Mouse (Mus musculus): ENCODE measurements around the gene Gm20518. TPM values are rescaled to one million over a fixed set of nuclear protein-coding genes. Genes with fewer than 3 reads are reported as not detected.

Gene Gm20518
- total RNA-seq, 2 experiments from 2014 or later: 1.3 to 2.2 TPM

DNA sequence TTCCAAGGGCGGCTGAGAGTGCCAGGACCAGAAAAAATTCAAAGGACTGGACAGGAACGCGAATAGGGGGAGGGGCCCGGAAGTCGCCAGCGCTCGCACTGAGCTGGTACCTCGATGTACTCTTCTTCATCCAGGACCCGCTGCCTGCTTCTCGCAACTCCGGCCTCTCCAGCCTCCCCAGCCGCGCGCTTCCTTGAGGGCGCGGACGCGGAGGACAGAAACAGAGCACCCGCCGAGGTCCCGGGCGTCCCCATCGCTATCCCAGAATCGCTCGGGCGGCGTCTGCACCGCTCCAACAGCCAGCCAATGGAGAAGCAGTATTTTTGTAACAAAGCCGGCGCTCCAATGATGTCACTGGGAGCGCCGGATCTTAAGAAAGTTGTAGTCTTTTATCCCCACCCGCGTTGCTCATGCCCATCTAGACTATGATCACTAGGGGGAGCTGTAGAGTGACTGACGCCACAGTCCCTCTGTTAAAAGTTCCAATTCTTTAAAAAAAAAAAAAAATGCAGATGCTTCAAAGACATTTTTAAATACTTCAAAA is 19.7 kb upstream of the Gm20518 start, which contains the start of gene Ess2:
Gene Ess2, minus strand, starts transcription at position 297 of the 544 bp plus-strand sequence.
- intact Hi-C loops (cut with DNase I): loop anchor here (5.0 kb wide), 2 partner anchors 76 to 126 kb away; no protein-coding TSS in a partner anchor
- peak; percentile 93 to 94 for DNase-seq (ENCODE audit: low spot score in 2 of 2)

DNA sequence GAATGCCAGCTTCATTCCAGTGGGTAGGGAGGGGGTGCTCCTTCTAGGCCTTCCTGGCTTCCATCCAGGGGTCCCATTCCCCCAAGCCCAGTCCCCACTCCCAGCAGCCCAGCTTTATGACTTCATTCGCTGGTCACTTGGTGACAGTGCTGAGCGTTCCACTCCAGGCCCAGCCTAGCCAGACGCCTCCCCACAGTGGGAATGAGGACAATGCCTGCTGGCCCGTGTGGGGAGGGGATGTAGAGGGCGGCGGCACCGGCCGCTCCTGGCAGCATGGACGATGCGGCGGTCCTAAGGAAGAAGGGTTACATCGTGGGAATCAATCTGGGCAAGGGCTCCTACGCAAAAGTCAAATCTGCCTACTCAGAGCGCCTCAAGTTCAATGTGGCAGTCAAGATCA is 7.0 kb upstream of the Gm20518 start, which contains the start of the genes Dgcr2 and Tssk2:
Gene Dgcr2, minus strand, starts transcription at position 101 of the 400 bp plus-strand sequence.
Gene Tssk2, plus strand, starts transcription at position 176 of the 400 bp plus-strand sequence.
- intact Hi-C loops (cut with DNase I): no loop called here
- DNase-seq (ENCODE audit: low spot score in 2 of 2): no peak

DNA sequence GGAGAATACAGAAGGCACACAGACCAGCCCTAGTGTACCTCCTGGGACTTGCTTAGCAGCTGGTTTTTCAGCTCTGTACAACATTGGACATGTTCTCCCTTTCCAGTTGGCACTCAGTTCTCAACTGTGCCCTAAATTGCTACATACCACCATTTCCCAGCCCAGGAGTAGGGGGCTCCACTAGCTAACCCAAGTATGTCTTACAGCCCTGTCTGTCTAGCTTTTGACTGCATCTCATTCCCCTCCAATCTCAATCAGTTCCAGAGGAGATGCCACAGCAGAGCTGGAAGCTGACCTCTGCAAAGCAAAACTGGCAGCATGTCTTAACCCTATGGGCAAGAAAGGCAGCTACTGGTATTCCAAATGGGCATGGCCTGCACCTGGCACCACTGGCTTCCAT is 4.6 kb upstream of the Gm20518 start:
- no peak for DNase-seq (ENCODE audit: low spot score in 2 of 2)
- intact Hi-C loops (cut with DNase I): no loop called here

DNA sequence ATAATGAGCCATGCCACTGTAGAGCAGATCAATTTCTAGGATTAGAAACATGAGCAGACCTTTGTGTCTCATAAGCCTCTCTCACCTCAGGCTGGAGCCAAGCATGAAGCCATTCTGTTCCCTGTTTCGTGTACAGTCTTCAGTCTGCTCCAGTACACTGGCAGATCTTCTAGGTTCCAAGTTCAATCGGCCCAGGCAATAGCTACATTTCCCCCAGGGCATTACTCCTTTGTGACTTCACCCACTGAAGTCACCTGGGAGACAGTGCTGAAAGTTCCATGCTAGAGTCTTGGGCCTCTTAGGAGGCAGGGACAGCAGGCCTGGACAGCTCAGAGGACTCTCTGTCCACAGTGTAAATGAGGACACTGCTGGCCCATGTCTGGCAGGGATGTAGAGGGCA is 2.5 kb upstream of the Gm20518 start, which contains the start of gene Tssk1:
Gene Tssk1, plus strand, starts transcription at position 301 of the 400 bp plus-strand sequence.
- intact Hi-C loops (cut with DNase I): no loop called here
- DNase-seq (ENCODE audit: low spot score in 2 of 2): no peak

DNA sequence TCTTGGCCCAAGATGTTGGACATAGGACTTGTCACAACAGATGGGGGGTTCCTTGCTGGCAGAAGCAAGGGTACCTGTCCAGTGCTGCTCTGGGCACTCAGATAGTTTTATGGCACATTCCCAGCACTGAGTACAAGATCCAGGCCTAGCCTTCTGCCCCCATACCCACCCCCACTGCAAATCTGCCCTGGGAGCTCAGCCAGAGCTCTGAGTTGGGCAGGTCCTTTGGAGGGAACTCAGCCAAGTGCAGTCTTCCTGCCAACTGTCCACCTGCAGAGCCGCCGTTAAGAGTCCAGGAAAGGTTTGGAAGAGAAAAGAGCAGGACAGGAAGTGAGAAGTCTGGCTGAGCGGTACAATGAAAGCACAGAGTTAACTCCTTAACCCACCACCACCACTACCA is 1.1 kb upstream of the Gm20518 start:
- no peak for DNase-seq (ENCODE audit: low spot score in 2 of 2)
- intact Hi-C loops (cut with DNase I): no loop called here

DNA sequence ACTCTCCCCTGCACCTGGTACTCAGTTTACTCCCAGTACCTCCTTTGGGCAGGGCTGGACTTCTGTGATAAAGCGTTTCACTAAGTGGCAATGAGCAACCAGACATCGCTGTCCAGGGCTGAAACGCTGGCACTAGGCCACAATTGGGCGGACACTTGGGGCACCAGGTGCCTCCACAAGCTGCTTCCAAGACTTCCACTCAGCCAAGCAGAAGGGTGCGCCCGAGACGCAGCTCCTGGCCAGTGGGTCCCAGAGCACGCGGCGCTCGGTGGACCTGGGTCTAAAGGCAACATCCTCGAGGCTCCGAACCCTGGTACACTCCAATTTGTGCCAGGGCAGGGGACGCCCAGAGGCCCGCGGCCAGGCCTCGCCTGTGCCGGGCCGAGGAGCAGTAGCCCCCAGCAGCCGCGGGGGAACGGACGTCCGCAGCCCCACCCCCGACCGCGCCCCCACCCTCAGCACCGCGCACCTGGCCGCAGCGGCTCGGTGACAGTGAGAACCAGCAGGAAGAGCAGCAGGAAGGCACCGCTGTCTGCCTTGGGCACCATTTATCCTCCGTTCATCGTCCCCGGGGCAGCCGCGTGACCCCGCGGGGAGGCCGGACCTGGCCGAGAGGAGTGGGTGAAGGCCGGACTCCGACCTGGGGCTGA is 429 bp downstream of the Gm20518 start:
- intact Hi-C loops (cut with DNase I): no loop called here
- DNase-seq (ENCODE audit: low spot score in 2 of 2): peak; percentile 54 to 55

DNA sequence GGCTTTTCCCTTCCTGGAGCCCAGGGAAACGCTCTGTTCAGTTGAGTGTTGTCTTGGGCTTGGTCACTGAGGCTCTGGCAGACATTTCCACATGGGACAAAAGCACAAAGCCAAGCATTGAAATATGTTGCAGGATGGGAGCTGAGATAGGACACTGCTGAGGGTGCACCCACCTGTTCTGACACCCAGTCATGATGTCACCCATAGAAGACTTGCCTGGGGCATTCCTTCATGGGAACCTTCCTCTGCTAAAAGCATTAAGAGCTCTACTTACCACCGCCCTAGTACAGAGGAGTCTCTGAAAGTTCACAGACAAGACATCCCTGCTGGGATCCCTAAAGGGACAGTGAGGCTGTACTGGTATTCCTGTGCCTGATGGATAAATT is 1.1 kb downstream of the Gm20518 start:
- intact Hi-C loops (cut with DNase I): no loop called here
- no peak for DNase-seq (ENCODE audit: low spot score in 2 of 2)

DNA sequence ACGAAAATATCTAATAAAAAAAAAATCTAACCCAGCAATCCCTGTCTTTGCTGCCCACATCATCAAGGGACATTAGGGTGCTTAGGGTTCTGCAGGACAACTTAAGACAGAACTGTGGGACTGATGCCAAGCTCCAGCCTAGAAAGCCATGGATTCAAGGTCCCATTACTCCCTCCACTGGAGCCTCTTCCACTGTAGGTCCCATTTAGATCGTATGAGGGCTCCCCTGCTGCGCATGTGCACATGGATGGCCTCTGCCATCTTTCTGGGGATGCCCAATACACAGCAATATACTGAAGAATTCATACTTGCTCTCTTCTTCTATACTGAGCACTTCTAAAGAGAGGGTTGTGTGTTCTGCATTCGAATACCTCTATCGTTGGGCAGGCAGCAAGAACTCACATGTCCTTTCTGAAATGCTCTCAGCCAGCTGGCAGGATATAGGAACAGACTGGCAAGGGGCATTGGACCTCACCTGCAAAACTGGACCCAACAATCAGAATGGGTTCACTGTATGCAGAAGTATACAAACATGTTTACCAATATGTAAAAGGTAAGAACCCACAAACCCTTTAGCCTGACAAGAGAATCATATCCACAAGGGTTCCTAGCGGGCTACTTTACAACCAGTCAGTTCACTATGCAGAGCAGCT is 1.7 kb downstream of the Gm20518 start:
- DNase-seq (ENCODE audit: low spot score in 2 of 2): no peak
- intact Hi-C loops (cut with DNase I): no loop called here

DNA sequence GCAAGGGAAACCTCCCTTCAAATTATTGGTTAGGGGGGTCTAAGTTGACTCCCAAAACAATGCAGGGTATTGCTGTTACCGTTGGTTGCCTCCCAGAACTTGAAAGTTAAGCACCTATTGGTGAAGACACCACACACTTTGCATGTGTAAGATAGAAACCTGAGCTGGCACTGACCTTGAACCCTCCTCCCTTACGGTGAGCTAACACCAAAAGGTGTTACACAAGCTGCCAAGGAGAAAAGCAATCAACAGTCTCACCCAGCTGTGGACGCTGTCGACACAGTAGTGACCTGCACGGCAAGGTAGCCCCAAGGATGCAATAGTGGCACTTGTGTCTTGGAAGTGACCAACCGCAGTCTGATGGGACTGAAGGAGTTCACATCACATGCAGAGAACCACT is 7.4 kb downstream of the Gm20518 start:
- no peak for DNase-seq (ENCODE audit: low spot score in 2 of 2)
- intact Hi-C loops (cut with DNase I): no loop called here

DNA sequence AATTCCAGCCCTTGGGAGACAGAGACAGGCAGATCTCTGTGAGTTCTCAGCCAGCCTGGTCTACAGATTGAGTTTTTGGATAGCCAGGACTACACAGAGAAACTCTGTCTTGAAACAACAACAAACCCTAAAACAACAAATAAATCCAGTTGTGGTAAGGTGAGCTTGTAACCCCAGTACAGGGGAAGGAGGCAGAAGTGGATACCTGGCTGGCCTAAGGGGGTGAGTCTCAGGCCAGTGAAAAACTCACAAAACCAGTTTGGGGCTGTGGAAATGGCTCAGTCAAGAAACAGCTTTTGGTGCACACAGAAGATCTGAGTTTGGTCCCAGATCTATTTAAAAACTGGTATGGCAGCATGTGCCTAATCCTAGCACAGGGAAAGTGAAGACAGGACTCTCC is 9.3 kb downstream of the Gm20518 start:
- DNase-seq (ENCODE audit: low spot score in 2 of 2): no peak
- intact Hi-C loops (cut with DNase I): no loop called here

DNA sequence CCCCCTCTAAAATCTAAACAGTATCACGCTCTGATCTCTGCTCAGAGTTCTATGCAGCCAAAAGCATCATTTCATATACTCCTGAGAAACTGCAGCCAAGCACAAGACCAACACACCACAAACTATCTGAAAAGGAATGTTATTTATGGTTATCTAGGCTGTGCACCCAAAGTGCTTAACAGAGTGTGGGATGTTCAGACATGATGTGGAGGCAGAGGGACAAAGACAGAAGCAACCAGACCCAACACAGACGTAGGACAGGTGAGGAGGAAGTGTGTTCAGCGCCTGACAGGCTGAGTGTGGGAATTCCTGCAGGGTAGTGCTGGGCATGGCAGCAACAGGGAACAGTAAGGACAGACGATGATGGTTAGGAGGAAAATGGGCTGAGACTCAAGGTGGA is 11.9 kb downstream of the Gm20518 start:
- peak; percentile 38 to 54 for DNase-seq (ENCODE audit: low spot score in 2 of 2)
- intact Hi-C loops (cut with DNase I): no loop called here

DNA sequence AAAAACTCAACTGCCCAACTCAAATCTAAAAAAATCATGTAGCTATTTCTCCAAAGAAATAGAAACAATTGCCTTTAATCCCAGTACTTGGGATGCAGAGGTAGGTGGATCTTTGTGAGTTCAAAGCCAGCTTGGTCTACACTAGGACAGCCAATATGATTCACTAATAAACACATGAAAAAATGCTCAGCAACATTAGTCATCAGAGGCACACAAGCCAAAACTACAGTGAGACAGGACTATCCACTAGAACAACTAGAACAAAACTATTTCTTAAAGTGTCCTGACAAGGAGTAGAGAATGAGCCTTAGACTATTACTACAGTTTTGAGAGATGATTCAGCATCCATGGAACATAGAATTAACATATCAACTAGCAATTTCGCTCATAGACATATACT is 15.4 kb downstream of the Gm20518 start:
- no peak for DNase-seq (ENCODE audit: low spot score in 2 of 2)
- intact Hi-C loops (cut with DNase I): no loop called here

DNA sequence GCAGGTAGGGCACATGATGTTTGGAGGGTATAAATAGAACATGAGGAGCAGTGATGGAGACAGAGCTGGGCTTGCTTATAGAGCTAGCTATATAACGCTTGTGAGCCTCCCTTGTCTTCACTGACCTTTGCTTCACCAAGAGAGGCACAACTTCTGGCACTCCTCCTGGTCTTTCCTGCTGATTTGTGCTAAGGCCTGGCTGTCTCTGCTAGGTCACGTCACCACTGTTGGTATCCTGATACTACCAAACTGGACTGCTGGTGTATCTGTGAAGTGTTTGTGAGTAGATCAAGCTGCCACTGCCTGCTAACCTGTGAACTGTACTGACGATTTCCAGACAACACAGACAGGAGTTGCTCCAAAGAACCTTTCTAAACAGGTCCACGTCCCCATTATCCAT is 16.3 kb downstream of the Gm20518 start:
- no peak for DNase-seq (ENCODE audit: low spot score in 2 of 2)
- intact Hi-C loops (cut with DNase I): no loop called here

DNA sequence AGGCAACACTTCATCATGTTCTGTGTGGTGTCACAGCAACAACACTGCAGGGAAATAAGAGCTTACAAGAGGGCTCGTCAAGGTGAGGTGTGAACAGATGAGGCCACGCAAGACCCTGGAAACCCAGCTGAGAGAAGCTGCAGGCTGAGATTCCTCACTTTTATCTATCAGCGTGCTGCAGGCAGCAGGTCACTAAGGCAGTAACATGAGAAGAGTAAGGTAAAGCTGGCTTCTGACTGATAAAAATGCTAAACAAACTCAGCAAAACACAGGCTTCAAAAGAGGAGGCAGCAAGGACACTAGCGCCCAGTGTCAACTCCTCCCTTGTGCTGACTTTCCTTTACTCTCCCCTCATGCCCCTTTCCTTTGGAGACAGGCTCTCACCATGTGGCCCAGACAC is 18.5 kb downstream of the Gm20518 start:
- intact Hi-C loops (cut with DNase I): no loop called here
- no peak for DNase-seq (ENCODE audit: low spot score in 2 of 2)

DNA sequence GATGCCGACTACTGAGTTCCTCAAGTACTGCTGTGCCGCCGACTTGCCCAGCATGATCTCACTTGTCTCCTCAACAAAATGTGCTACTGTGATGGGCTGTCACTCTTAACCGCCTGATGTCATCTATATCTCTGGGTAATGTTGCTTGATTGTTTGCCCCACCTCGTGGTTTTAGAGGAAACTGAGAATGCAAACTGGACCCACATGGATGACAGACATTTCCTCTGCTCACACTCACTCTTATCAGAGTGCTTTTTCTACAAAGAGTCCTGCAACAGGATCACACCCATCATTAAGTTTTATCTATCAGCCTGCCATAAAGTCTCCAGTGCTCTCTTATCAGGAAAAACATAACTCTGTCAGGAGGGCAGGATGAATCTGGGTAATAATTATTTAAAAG is 20.2 kb downstream of the Gm20518 start:
- intact Hi-C loops (cut with DNase I): no loop called here
- DNase-seq (ENCODE audit: low spot score in 2 of 2): no peak

DNA sequence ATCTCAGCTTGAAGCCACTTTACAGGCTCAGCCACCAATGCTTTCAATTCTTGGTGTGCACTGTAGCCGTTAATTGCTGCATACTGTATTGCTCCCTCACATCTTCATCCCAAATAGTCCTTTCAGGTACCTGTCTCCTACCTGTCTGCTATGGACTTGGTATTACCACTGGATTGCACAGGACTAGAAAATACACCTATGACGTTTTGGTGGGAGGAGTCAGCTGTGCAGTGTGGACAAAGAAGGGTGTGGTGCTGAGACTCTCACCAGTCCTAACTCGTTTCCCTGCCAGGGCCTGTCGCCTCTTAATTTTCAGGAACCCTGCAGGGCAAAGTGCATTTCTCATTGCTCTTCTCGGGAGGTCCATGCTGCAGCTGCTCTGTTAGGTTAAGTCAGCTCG is 25.7 kb downstream of the Gm20518 start:
- intact Hi-C loops (cut with DNase I): no loop called here
- no peak for DNase-seq (ENCODE audit: low spot score in 2 of 2)

DNA sequence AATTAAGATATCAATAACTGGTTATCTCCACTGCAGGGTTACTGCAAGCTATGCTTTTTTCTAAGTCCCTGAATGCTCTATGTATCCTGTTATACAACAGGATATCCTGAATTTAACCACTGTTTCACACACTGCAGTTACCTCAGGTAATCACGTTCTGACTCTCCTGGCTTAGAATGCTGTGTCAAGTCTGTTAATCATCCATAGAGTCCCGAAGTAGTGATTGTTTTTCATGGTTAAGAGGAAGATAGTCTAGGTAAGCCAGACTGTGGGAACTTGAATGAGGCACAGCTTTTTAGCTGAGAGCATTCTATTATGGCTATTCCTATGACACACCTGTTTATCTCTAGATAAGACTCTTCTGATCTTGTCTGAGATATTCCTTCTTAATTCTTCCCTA is 26.2 kb downstream of the Gm20518 start:
- no peak for DNase-seq (ENCODE audit: low spot score in 2 of 2)
- intact Hi-C loops (cut with DNase I): no loop called here

DNA sequence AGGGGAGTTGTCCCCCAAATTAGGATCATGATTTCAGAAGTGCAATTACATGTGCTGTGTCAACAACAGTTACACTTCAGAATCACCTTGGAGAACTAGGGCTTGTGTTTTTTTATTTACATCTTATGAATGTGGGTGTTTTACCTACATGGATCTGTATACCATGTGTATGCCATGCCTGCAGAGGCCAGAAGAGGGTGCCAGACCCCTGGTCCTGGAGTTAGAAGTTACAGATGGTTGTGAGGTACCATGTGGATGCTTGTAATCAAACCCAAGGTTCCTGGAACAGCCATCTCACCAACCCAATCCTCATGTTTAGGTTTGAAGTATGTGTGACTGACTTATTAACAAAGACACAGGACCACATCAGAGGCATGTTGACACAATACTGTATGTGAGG is 32.9 kb downstream of the Gm20518 start:
- no peak for DNase-seq (ENCODE audit: low spot score in 2 of 2)
- intact Hi-C loops (cut with DNase I): no loop called here

DNA sequence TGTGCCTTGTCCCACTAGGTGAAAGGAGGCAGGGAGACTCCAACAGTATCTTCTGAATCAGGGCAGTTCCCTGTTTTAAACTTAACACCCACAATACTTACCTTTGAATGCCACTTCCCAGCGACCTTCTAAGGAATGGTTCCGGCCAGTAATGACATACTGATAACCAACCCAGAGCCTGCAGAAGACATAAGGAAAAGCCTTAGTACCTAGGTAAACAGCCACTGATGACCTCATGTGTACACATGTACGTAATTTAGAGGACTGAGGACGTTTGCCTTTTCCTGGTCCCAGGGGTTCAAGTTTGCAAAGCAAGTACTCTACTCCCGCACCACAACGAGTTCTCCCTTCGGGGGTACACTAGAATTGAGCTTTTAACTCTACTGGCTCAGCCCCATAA is 34.3 kb downstream of the Gm20518 start:
- intact Hi-C loops (cut with DNase I): no loop called here
- no peak for DNase-seq (ENCODE audit: low spot score in 2 of 2)

DNA sequence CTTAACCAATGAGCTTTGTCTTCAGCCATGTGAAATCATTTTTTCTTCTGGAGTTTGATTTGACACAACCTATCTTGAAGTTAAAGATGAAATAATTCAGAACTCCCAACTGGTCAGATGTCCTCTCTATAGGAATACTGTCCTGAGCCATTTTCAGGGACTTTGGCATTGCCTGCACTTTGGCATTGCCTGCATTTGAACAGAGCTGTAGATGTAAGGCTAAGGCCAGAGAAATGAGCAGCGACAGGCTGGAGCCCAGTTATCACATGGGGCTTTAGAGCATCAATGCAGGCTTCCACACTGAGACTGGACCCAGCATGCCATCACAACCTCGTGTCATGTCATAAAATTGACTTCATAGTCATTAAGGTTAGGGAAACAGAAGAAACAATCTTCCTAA is 38.2 kb downstream of the Gm20518 start:
- no peak for DNase-seq (ENCODE audit: low spot score in 2 of 2)
- intact Hi-C loops (cut with DNase I): no loop called here

DNA sequence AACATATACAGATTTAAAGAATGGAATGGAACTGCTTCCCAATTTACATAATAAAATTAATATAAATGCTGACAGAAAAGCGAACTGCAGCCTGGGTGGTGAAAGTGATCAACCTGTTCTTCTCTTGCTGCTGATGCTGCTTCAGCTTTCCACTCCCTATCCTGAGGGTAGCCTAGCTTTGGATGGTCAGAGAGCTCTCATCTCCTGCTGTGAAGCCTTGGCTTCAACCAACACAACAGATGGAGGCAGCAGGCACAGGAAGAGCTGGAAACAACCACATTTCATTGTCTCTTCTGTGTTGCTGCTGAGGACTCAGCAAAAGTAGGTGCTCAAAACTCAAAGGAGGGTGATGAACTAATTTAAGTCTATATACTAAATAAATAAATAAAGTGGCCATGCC is 39.6 kb downstream of the Gm20518 start:
- intact Hi-C loops (cut with DNase I): no loop called here

More for the DNA sequence above, 39.6 kb downstream of the Gm20518 start:
- no peak for DNase-seq (ENCODE audit: low spot score in 2 of 2)

Data from left cerebral cortex, postnatal 36 days (tissue).